Mouse (Mus musculus) hindbrain, embryonic 11.5 days (tissue): ENCODE results near the gene Nat8f5. TPM values are rescaled to one million over a fixed set of nuclear protein-coding genes. Genes with fewer than 3 reads are reported as not detected.
"Not testable (repeated sequence)": the region's sequence is repeated elsewhere in the genome, so short reads cannot be mapped to it uniquely, and the experiment has no call there.

Experiments used
- ATAC-seq: fragments of 200-750 bp; cut with Nextera tagmentation; 2 replicates; pipeline ENCODE4 v1.8.0; 2017; ENCODE audit warnings: mild to moderate bottlenecking, moderate TSS enrichment, moderate library complexity; ENCODE audit not compliant: low FRiP score
- DNase-seq: peaks from one replicate; pipeline ENCODE4 v3.0.0-alpha.2; 2015; ENCODE audit warnings: low spot score
- H3K27ac ChIP-seq: fragments of 300-500 bp; sonication (generic); 2 replicates; pipeline ENCODE4 v1.5.1; 2014; ENCODE audit warnings: mild to moderate bottlenecking, low read depth, low read length
- H3K27me3 ChIP-seq: fragments of 300-500 bp; sonication (generic); 2 replicates; pipeline ENCODE4 v1.6.1; 2014; ENCODE audit warnings: mild to moderate bottlenecking, low read length, moderate library complexity, mixed read lengths; ENCODE audit not compliant: control insufficient read depth, insufficient read depth
- H3K36me3 ChIP-seq: fragments of 300-500 bp; sonication (generic); 2 replicates; pipeline ENCODE4 v1.6.1; 2014; ENCODE audit warnings: mild to moderate bottlenecking, low read length, moderate library complexity, mixed read lengths; ENCODE audit not compliant: control insufficient read depth, insufficient read depth
- H3K4me1 ChIP-seq: fragments of 300-500 bp; sonication (generic); replicated peaks from 2 replicates; pipeline ENCODE4 v1.6.1; 2014; ENCODE audit warnings: low read length, mixed read lengths; ENCODE audit not compliant: control insufficient read depth, insufficient read depth
- H3K4me2 ChIP-seq: fragments of 300-500 bp; sonication (generic); replicated peaks from 2 replicates; pipeline ENCODE4 v1.6.1; 2014; ENCODE audit warnings: mild to moderate bottlenecking, low read depth, low read length
- H3K4me3 ChIP-seq: fragments of 300-500 bp; sonication (generic); 2 replicates; pipeline ENCODE4 v1.5.1; 2014; ENCODE audit warnings: low read depth, low read length
- H3K9ac ChIP-seq: fragments of 300-500 bp; sonication (generic); 2 replicates; pipeline ENCODE4 v1.6.1; 2014; ENCODE audit warnings: low read depth, low read length
- H3K9me3 ChIP-seq: fragments of 300-500 bp; sonication (generic); 2 replicates; pipeline ENCODE4 v1.6.1; 2016; ENCODE audit warnings: low read length; ENCODE audit not compliant: control insufficient read depth
- WGBS: fragments of 180-500 bp; shearing (Covaris S2); extraction: QIAGEN DNeasy Blood & Tissue Kit; methylation state at CpG from one replicate; pipeline ENCODE4 v1.1.7; 2014; 5-methylcytosine and 5-hydroxymethylcytosine counted together
- polyA plus RNA-seq: library from polyadenylated mRNA; unstranded; fragments of >200 nt; fragmentation: Nextera tagmentation; extraction: Ambion mirVana; gene quantifications from 2 replicates; pipeline ENCODE4 v1.2.1, GENCODE M21; 2014

The Nat8f5 gene
- polyA plus RNA-seq, 1 experiment from 2014 or later: not detected

DNA sequence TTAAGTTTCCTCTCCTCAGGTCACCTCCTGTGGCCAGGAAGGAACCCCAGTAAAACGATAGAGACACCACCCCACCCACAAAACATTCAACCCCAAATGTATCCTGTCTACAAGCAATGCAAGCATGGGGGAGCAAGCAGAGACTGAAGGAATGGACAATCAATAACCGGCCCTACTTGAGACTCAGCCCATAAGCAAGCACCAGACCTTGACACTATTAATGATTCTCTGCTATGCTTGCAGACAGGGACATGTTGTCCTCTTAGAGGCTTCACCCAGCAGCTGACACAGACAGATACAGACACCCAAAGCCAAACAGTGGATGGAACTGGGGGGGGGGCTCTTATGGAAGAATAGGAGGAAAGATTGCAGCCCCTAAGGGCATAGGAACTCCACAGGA lies 5.1 kb upstream of the Nat8f5 start:
- Histone ChIP-seq H3K27me3 (no peaks in the 10 kb centered on the region), H3K36me3 (no peaks in the 10 kb centered on the region), H3K4me2 (no peak overlapping the region), H3K4me1 (no peaks in the 10 kb centered on the region), H3K9me3 (no peaks in the 10 kb centered on the region), H3K9ac (no peak overlapping the region), H3K4me3 (no peak overlapping the region), H3K27ac (no peak overlapping the region)
- ATAC-seq (no peak), DNase-seq (no peak)
- 86% methylated on average over 2 of the region's 2 CpGs for WGBS

DNA sequence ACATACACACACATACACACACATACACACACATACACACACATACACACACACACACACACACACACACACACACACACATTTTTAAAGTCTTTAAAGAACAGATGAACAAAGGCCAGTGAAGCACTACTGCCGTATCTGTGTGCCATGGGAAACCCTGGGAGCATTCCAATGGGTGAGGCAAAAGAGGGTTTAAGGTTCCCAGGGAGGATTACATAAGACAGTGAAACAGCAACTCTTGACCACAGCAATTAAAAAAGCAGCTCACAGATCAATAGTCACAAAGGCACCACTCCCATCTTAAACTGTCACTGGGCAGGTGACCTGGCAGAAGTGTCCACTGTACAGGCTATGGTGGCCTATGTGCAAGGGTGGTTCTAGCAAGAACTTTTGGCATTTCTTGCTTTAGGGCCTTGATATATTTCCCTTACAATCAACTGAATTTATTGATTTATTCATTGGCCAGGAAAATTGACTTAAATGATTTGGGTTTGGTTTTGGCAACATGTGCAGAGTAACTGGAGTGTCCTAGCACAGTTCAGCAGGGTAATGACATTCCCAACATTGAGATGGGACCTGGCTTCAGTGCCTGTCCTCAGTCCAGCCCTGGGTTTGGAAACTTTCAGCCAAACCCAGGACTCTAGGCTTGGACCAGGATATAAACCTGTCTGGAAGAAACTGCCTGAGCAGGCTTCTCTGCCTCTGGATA lies 2.8 kb upstream of the Nat8f5 start:
- Histone ChIP-seq H3K4me3 (no peak overlapping the region), H3K9me3 (no peaks in the 10 kb centered on the region), H3K36me3 (no peaks in the 10 kb centered on the region), H3K27ac (no peak overlapping the region), H3K4me2 (no peak overlapping the region), H3K9ac (no peak overlapping the region), H3K4me1 (no peaks in the 10 kb centered on the region), H3K27me3 (no peaks in the 10 kb centered on the region)
- DNase-seq: no peak
- WGBS: 84% methylated on average over 1 of the region's 1 CpGs
- no peak for ATAC-seq

DNA sequence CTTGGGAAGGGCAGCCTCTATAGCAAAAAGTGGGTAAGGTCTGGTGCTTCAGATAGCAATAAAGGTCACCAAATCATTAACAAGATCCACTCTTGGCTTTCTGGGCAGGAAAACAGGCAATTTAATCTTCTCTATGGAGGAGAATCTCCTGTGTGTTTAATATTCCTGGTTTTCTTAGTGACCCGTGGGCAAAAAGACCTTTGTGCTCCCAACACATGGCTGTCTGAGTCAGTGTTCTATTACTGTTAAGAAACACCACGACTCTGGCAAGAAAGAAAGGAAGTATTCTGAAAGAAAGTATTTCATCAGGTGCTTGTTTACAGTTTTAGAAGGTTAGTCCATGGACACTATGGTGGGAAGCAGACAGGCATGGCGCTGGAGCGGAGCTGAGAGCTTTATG lies 1.5 kb upstream of the Nat8f5 start:
- Histone ChIP-seq H3K4me3 (no peak overlapping the region), H3K27me3 (no peaks in the 10 kb centered on the region), H3K36me3 (no peaks in the 10 kb centered on the region), H3K9me3 (no peaks in the 10 kb centered on the region), H3K27ac (no peak overlapping the region), H3K9ac (no peak overlapping the region), H3K4me2 (no peak overlapping the region), H3K4me1 (no peaks in the 10 kb centered on the region)
- 85% methylated on average over 4 of the region's 4 CpGs for WGBS
- DNase-seq (no peak), ATAC-seq (no peak)

DNA sequence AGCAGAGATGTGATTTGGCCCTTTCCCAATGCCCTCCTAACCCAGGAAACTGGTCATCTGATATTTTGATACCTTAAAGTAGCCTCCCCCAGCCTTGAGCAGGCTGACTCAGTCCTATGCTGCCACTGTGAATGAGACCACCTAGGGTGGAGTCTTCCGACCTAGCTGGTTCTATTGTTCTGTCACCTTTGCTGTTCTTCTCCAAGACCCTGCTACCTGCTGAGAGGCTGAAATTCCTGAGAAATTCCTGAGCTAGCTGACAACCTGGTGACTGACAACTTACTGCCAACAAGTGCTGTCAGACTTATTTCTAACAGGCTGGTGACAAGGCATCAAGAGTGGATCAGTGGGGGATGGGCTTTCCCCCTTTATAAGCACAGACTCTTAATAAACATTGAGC lies 2.4 kb downstream of the Nat8f5 start:
- Histone ChIP-seq H3K36me3 (no peaks in the 10 kb centered on the region), H3K4me3 (no peak overlapping the region), H3K9me3 (no peaks in the 10 kb centered on the region), H3K4me1 (no peaks in the 10 kb centered on the region), H3K27me3 (no peaks in the 10 kb centered on the region), H3K27ac (no peak overlapping the region), H3K4me2 (no peak overlapping the region), H3K9ac (no peak overlapping the region)
- DNase-seq (no peak), ATAC-seq (no peak)
- 24% methylated on average over 1 of the region's 1 CpGs for WGBS

DNA sequence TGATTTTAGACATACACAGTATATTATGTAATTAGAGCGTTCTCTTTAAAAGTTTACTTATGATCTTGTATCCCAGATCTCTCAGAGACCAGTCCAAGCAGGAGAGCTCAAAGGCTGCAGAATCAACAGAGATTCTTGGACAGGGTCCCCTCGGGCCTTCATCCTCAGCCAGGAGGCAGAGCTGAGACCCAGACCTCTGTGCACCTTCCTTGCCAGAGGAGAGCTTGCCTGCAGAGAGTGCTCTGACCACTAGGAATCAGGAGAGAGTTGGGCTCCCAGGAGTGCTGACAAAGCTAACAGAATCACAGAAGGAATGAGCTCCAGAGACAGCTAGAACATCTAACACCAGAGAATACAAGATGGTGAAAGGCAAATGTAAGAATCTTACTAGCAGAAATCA lies 7.4 kb downstream of the Nat8f5 start:
- 86% methylated on average over 2 of the region's 2 CpGs for WGBS
- Histone ChIP-seq H3K4me2 (no peak overlapping the region), H3K9me3 (no peaks in the 10 kb centered on the region), H3K9ac (no peak overlapping the region), H3K4me3 (no peak overlapping the region), H3K27ac (no peak overlapping the region), H3K27me3 (no peaks in the 10 kb centered on the region), H3K36me3 (no peaks in the 10 kb centered on the region), H3K4me1 (no peaks in the 10 kb centered on the region)
- no peak for ATAC-seq
- DNase-seq: no peak

DNA sequence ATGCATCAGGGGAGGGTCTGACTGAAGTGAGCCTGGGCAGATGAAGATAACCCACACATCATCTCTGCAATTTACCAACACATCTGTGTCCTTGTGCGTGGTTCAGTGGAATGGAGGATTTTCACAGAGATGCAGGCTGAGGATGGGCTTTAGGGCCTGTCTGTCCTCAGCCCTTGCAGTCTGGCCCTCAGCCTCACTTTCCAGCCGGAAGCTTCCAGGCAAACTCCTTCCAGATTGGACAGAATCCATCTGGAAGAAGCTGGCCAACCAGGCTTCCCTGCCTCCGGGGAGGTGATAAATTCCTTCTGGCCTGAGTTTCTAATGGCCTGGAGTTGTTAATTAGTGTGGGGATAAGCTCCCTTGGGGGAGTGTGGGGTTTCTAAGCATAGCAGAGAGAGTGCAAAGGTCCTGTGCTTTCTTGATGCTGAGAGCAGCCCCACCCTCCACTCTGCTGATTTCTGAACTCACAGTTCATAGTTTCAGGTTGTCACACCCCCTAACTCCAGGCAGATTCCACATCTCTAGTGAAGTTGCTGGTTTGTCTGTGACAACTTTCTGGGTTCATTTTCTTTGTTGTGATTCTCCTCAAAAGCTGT lies 9.7 kb downstream of the Nat8f5 start:
- H3K27ac ChIP-seq, H3K9ac ChIP-seq, H3K9me3 ChIP-seq, DNase-seq, H3K4me2 ChIP-seq, H3K36me3 ChIP-seq, H3K4me3 ChIP-seq, H3K4me1 ChIP-seq, H3K27me3 ChIP-seq, ATAC-seq: not testable (repeated sequence)
- 77% methylated on average over 2 of the region's 3 CpGs for WGBS

DNA sequence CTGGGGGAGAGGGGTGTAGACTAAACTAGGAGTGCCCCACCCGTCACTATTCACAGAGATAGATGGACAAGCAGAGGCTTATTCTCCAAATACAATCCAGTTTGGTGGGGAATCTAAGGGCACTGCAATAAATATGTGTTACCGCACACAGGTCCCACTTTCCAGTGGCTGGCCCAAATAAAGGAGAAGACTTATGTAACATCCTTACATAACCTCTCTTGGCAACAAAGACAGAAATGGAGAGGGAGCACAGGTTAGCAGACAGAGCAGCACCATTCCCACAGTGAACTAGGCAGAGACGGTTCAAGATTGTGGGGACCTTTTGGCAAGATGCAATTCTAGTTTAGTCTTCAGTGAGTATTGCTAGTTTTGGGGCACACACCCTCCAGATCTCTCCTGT lies 10.3 kb downstream of the Nat8f5 start:
- not testable (repeated sequence) for H3K4me1 ChIP-seq, H3K27me3 ChIP-seq, H3K36me3 ChIP-seq, H3K4me2 ChIP-seq, H3K4me3 ChIP-seq, ATAC-seq, H3K9me3 ChIP-seq, DNase-seq, H3K27ac ChIP-seq, H3K9ac ChIP-seq
- 95% methylated on average over 2 of the region's 3 CpGs for WGBS

DNA sequence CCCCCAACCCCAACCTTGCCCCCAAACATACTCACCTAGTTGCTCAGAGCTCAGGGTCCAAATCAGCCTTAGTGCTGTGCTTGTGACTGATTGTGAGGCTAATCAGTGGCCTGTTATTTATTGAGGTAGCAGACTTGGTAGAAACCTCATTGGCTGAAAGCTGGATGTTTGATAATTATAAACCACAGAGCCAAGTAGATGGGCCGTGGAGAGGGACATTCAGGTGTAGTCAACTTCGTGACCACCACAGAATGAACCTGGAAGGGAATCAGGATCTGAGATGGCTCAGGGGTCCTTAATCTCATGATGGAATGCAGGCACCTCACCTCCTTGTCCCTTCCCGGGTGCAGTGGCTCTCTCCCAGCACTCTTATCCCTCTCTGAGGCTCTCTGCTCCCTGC lies 11.0 kb downstream of the Nat8f5 start:
- H3K4me1 ChIP-seq, H3K36me3 ChIP-seq, ATAC-seq, H3K9me3 ChIP-seq, H3K4me3 ChIP-seq, H3K27ac ChIP-seq, H3K9ac ChIP-seq, H3K27me3 ChIP-seq, DNase-seq, H3K4me2 ChIP-seq: not testable (repeated sequence)
- 74% methylated on average over 2 of the region's 3 CpGs for WGBS

DNA sequence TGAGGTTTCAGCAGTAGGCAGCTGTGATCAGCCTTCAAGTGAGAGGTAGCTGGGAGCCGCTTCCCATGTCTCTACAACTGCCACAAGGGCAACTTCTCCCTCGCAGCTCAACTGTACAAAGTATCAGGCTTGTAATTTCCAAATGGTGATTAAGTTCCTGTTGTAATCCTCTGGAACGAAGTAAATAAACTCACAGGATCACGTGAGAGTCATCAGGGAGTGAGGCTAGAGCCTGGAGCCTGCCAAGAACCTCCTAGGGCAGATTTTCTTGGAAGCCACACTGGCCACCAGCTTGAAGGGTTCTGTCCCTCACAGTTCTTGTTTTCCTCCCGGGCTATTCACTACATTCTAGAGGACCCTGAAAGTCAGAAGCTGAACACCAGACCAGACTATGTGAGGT lies 17.6 kb downstream of the Nat8f5 start:
- not testable (repeated sequence) for H3K4me1 ChIP-seq, H3K27ac ChIP-seq, H3K4me3 ChIP-seq, H3K9ac ChIP-seq, H3K36me3 ChIP-seq, H3K4me2 ChIP-seq, DNase-seq, H3K9me3 ChIP-seq, H3K27me3 ChIP-seq, ATAC-seq
- 72% methylated on average over 5 of the region's 5 CpGs for WGBS
